Mouse (Mus musculus) common myeloid progenitor, adult 5-6 weeks (primary cell): ENCODE measurements around the gene Pcyt2. TPM values are rescaled to one million over a fixed set of nuclear protein-coding genes. Genes with fewer than 3 reads are reported as not detected.

ENCODE experiments used
- ATAC-seq: replicated peaks from 2 replicates; pipeline ENCODE4 v1.8.0; 2016; ENCODE audit warnings: low read depth, mild to moderate bottlenecking, moderate TSS enrichment, inconsistent platforms; ENCODE audit not compliant: poor library complexity, severe bottlenecking
- total RNA-seq: library from RNA; stranded (forward); fragments of 200-1000, 187-1606 nt; gene quantifications from 2 replicates; pipeline ENCODE4 v1.2.3, GENCODE M21; 2017

Gene Pcyt2
- total RNA-seq, 1 experiment from 2014 or later = 34.5 TPM

DNA sequence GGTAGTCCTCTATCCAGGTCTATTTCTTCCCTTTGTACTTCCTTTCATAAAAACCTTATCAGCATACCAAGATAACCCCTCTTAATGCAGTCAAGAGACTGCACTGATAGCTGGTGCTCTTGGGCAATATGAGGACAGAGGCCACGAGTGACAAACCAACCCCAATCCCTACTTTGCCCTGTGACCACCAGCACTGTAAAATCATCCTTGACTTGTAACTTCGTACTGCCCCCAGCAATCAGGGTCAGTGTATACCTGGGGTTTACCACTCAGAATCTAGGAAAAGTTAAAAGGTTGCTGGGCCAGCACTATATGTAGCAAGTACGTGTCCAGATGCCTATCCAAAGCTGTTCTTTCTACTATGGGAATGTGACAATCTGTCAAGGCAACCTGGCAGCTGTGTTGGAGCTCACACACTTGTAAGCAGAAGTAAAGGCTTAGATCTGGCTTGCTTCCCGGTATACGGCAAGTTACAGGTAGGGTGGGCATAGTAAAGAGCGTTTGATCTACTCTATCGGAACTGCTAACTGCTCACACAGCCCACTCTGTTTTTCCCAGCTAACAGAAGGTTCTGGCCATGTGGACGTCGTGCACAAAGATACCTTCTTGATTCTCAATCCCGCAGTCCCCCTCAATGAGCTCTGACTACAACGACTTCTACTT is 45.9 kb downstream of the Pcyt2 start:
- no peak for ATAC-seq

GRCm38 (mm10) chr11:120571122-120571521 is 46.6 kb downstream of the Pcyt2 start:
- no peak for ATAC-seq

DNA sequence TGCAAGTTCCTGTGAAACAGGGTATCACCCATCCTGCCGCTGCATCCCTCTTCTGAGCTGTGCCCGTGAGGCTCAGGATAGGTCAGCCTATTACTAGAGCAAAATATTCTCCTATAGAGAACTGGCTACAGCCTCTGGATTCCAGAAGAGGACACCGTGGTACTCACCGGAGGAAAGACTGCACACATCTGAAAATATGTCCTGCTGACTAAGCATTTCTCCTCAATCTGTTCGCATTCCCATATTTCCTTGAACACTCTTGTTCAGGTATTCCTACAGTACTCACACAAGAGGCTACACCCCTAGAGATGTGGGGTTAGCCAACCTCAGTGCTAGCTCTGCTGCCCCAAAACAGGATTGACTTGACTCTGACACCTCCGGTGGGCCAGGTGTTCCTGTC is 49.4 kb downstream of the Pcyt2 start:
- ATAC-seq = no peak

- ATAC-seq = no peak
Measured at GRCm38 (mm10) chr11:120565114-120565513, 52.6 kb downstream of the Pcyt2 start.

DNA sequence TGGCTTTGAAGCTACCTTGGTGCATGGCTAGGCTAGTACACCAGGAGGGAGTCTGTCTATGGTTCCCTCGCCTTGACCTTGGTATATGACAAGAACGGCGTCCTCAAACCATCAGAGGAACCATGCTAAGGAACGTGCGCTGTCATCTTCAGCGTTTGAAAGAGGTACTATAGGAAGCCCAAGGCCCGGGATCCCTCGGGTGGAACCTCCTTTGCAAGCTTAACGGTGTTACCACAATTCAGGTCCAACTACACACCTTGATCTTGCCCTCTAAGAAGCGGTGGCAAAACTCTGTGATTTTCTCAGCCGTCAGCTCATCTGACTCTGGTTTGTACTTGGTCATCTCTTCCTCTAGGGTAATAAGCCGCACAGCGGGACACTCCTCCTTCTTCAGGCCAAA is 54.8 kb downstream of the Pcyt2 start:
- ATAC-seq = no peak

DNA sequence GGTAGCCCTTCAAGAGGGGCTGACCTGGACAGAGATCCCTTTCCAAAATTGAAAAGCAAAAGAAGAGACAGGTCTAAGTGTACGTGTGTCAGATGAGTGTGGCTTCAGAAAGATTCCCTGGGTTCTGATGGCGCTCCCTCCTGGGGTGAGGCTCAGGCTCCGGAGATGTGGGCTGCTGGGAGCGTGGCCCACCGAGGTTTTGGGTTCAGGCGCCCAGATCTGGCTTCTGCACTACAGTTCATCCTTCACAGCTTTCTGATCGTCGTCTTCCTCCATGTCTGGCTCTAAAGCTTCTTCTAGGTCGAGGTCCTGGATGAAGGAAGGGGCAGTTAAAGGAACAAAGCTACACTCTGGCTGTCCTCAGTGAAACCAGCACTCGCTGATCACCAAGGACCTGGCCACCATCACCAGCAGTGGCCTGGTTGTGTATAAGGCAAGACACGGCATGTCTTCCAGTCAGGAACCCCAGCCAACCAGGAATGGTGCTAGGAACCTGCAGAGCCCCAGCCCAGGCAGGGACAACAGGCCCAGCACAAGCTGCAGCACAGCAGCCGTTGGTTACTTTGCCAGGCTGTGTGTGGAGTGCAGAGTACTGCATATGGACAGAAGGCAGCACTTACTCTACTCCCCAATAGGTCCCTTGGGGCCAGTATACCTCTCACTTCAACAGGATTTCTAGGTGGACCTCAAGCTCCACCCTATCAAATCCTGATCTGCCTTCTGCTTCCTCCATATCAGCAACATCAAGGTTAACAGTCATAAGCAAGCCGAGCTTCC is 56.6 kb downstream of the Pcyt2 start:
- no peak for ATAC-seq

Other genes with a start within 250 kb of the Pcyt2 start
- 6.6 and 18.3 TPM in 2 replicates for gene Faap100, start 239.2 kb downstream of the Pcyt2 start, total RNA-seq
- 29.8 and 37.9 TPM in 2 replicates for gene Nploc4, start 180.2 kb downstream of the Pcyt2 start, total RNA-seq
- gene Tspan10, start 175.3 kb downstream of the Pcyt2 start, total RNA-seq = not detected in 2 replicates
- not detected in 2 replicates for gene Pde6g, start 164.4 kb downstream of the Pcyt2 start, total RNA-seq
- gene Oxld1, start 159.9 kb downstream of the Pcyt2 start, total RNA-seq = 6.5 and 13.6 TPM in 2 replicates
- 73.3 and 101 TPM in 2 replicates for gene Ccdc137, start 159.8 kb downstream of the Pcyt2 start, total RNA-seq
- 7.7 and 9.4 TPM in 2 replicates for gene Arl16, start 150.3 kb downstream of the Pcyt2 start, total RNA-seq
- 121 and 140 TPM in 2 replicates for gene Mrpl12, start 133.3 kb downstream of the Pcyt2 start, total RNA-seq
- 8.2 and 12.1 TPM in 2 replicates for gene Slc25a10, start 126.1 kb downstream of the Pcyt2 start, total RNA-seq
- gene Gcgr, start 87.2 kb downstream of the Pcyt2 start, total RNA-seq = not detected in 2 replicates
- gene Mcrip1, start 68.2 kb downstream of the Pcyt2 start, total RNA-seq = 26.5 and 31.0 TPM in 2 replicates
- gene Ppp1r27, start 66.8 kb downstream of the Pcyt2 start, total RNA-seq = not detected in 2 replicates
- gene P4hb, start 44.7 kb downstream of the Pcyt2 start, total RNA-seq = 494 and 545 TPM in 2 replicates
- gene Arhgdia, start 36.3 kb downstream of the Pcyt2 start, total RNA-seq = 148 and 170 TPM in 2 replicates
- gene Alyref, start 19.6 kb downstream of the Pcyt2 start, total RNA-seq = 248 and 287 TPM in 2 replicates
- gene Anapc11, start 19.5 kb downstream of the Pcyt2 start, total RNA-seq = 27.2 and 32.1 TPM in 2 replicates
- gene Npb, start 9.5 kb downstream of the Pcyt2 start, total RNA-seq = not detected in 2 replicates
- gene Sirt7, start 7.3 kb upstream of the Pcyt2 start, total RNA-seq = 45.8 and 50.4 TPM in 2 replicates
- 20.3 and 22.1 TPM in 2 replicates for gene Mafg, start 15.7 kb upstream of the Pcyt2 start, total RNA-seq
- gene Pycr1, start 25.8 kb upstream of the Pcyt2 start, total RNA-seq = 9.9 and 11.7 TPM in 2 replicates
- gene Myadml2, start 30.2 kb upstream of the Pcyt2 start, total RNA-seq = not detected in 2 replicates
- not detected in 2 replicates for gene Notum, start 43.2 kb upstream of the Pcyt2 start, total RNA-seq
- gene Aspscr1, start 55.0 kb upstream of the Pcyt2 start, total RNA-seq = 31.8 and 44.9 TPM in 2 replicates
- 81.5 and 113 TPM in 2 replicates for gene Cenpx, start 95.8 kb upstream of the Pcyt2 start, total RNA-seq
- 30.3 and 30.9 TPM in 2 replicates for gene Lrrc45, start 96.0 kb upstream of the Pcyt2 start, total RNA-seq
- not detected in 2 replicates for gene Rac3, start 103.5 kb upstream of the Pcyt2 start, total RNA-seq
- 8.4 and 9.5 TPM in 2 replicates for gene Dcxr, start 109.3 kb upstream of the Pcyt2 start, total RNA-seq
- gene Cbr2, start 114.2 kb upstream of the Pcyt2 start, total RNA-seq = not detected in 2 replicates
- 18.9 and 25.7 TPM in 2 replicates for gene Hmga1b, start 144.9 kb upstream of the Pcyt2 start, total RNA-seq
- 4.8 and 5.6 TPM in 2 replicates for gene Rfng, start 166.3 kb upstream of the Pcyt2 start, total RNA-seq
- gene Gps1, start 166.3 kb upstream of the Pcyt2 start, total RNA-seq = 66.0 and 88.2 TPM in 2 replicates
- 43.2 and 57.9 TPM in 2 replicates for gene Dus1l, start 178.5 kb upstream of the Pcyt2 start, total RNA-seq
- 46.0 and 62.3 TPM in 2 replicates for gene Fasn, start 206.6 kb upstream of the Pcyt2 start, total RNA-seq